Mouse (Mus musculus): ENCODE measurements at regions not wholly inside any gene's neighbourhood (a gene's known extent, or its start where the extent isn't known, plus 50 kb on each side); places are given as distances from the start of the nearest gene placed in this dataset.

- no peak overlapping the region for H3K4me2 ChIP-seq (replicated peaks; ENCODE audit: low read depth, low read length)
- H3K27ac ChIP-seq (ENCODE audit: low read depth, low read length): no peak overlapping the region
- WGBS: 86% methylated on average over 5 of the region's 5 CpGs
- ATAC-seq (ENCODE audit: low FRiP score, low TSS enrichment): no peak
- no peaks in the 10 kb centered on the region for H3K36me3 ChIP-seq (ENCODE audit: control insufficient read depth, insufficient read depth, low read length)
- H3K27me3 ChIP-seq (ENCODE audit: control insufficient read depth, insufficient read depth, low read length): no peaks in the 10 kb centered on the region
- no peak overlapping the region for H3K4me3 ChIP-seq (ENCODE audit: low read length)
- 0 out of 2 replicates have a peak, but pooled peaks cover 5% of the 10 kb centered on the region for H3K4me1 ChIP-seq (ENCODE audit: control insufficient read depth, insufficient read depth, low read length)
- no peak overlapping the region for H3K9ac ChIP-seq (ENCODE audit: low read depth, low read length)
- no peaks in the 10 kb centered on the region for H3K9me3 ChIP-seq (ENCODE audit: control insufficient read depth, low read length)
Measured at GRCm38 (mm10) chr2:72841367-72841766, 138.9 kb downstream of the Sp3 start.

GRCm38 (mm10) chr2:72843610-72844009, 136.6 kb downstream of the Sp3 start:
- H3K4me2 ChIP-seq (replicated peaks; ENCODE audit: low read depth, low read length): no peak overlapping the region
- no peaks in the 10 kb centered on the region for H3K9me3 ChIP-seq (ENCODE audit: control insufficient read depth, low read length)
- no peak overlapping the region for H3K27ac ChIP-seq (ENCODE audit: low read depth, low read length)
- H3K36me3 ChIP-seq (ENCODE audit: control insufficient read depth, insufficient read depth, low read length): no peaks in the 10 kb centered on the region
- 83% methylated on average over 2 of the region's 2 CpGs for WGBS
- no peaks in the 10 kb centered on the region for H3K27me3 ChIP-seq (ENCODE audit: control insufficient read depth, insufficient read depth, low read length)
- H3K4me3 ChIP-seq (ENCODE audit: low read length): no peak overlapping the region
- no peak overlapping the region for H3K9ac ChIP-seq (ENCODE audit: low read depth, low read length)
- no peaks in the 10 kb centered on the region for H3K4me1 ChIP-seq (ENCODE audit: control insufficient read depth, insufficient read depth, low read length)
- ATAC-seq (ENCODE audit: low FRiP score, low TSS enrichment): no peak

- Histone ChIP-seq H3K27me3 (ENCODE audit: control insufficient read depth, insufficient read depth, low read length) (no peaks in the 10 kb centered on the region), H3K9me3 (ENCODE audit: control insufficient read depth, low read length) (no peaks in the 10 kb centered on the region), H3K27ac (ENCODE audit: low read depth, low read length) (no peak overlapping the region), H3K9ac (ENCODE audit: low read depth, low read length) (no peak overlapping the region), H3K4me3 (ENCODE audit: low read length) (no peak overlapping the region), H3K4me2 (replicated peaks; ENCODE audit: low read depth, low read length) (no peak overlapping the region), H3K4me1 (ENCODE audit: control insufficient read depth, insufficient read depth, low read length) (no peaks in the 10 kb centered on the region), H3K36me3 (ENCODE audit: control insufficient read depth, insufficient read depth, low read length) (no peaks in the 10 kb centered on the region)
- 64% methylated on average over 12 of the region's 12 CpGs for WGBS
- no peak for ATAC-seq (ENCODE audit: low FRiP score, low TSS enrichment)
Measured at GRCm38 (mm10) chr2:72849441-72850192, 130.6 kb downstream of the Sp3 start.

GRCm38 (mm10) chr2:72852509-72852908, 127.7 kb downstream of the Sp3 start:
- Histone ChIP-seq H3K4me2 (replicated peaks; ENCODE audit: low read depth, low read length) (no peak overlapping the region), H3K27ac (ENCODE audit: low read depth, low read length) (no peak overlapping the region), H3K9ac (ENCODE audit: low read depth, low read length) (no peak overlapping the region), H3K9me3 (ENCODE audit: control insufficient read depth, low read length) (no peaks in the 10 kb centered on the region), H3K4me1 (ENCODE audit: control insufficient read depth, insufficient read depth, low read length) (no peaks in the 10 kb centered on the region), H3K36me3 (ENCODE audit: control insufficient read depth, insufficient read depth, low read length) (no peaks in the 10 kb centered on the region), H3K4me3 (ENCODE audit: low read length) (no peak overlapping the region), H3K27me3 (ENCODE audit: control insufficient read depth, insufficient read depth, low read length) (no peaks in the 10 kb centered on the region)
- WGBS: 81% methylated on average over 4 of the region's 4 CpGs
- ATAC-seq (ENCODE audit: low FRiP score, low TSS enrichment): no peak

- no peak overlapping the region for H3K4me2 ChIP-seq (replicated peaks; ENCODE audit: low read depth, low read length)
- H3K27ac ChIP-seq (ENCODE audit: low read depth, low read length): no peak overlapping the region
- H3K4me3 ChIP-seq (ENCODE audit: low read length): no peak overlapping the region
- no peaks in the 10 kb centered on the region for H3K36me3 ChIP-seq (ENCODE audit: control insufficient read depth, insufficient read depth, low read length)
- H3K27me3 ChIP-seq (ENCODE audit: control insufficient read depth, insufficient read depth, low read length): no peaks in the 10 kb centered on the region
- H3K9ac ChIP-seq (ENCODE audit: low read depth, low read length): no peak overlapping the region
- no peak for ATAC-seq (ENCODE audit: low FRiP score, low TSS enrichment)
- 77% methylated on average over 11 of the region's 11 CpGs for whole genome bisulfite sequencing
- no peaks in the 10 kb centered on the region for H3K4me1 ChIP-seq (ENCODE audit: control insufficient read depth, insufficient read depth, low read length)
- H3K9me3 ChIP-seq (ENCODE audit: control insufficient read depth, low read length): no peaks in the 10 kb centered on the region
Measured at GRCm38 (mm10) chr2:72855276-72855970, 124.8 kb downstream of the Sp3 start.

- H3K27ac ChIP-seq (ENCODE audit: low read depth, low read length): no peak overlapping the region
- no peaks in the 10 kb centered on the region for H3K36me3 ChIP-seq (ENCODE audit: control insufficient read depth, insufficient read depth, low read length)
- H3K9ac ChIP-seq (ENCODE audit: low read depth, low read length): no peak overlapping the region
- ATAC-seq (ENCODE audit: low FRiP score, low TSS enrichment): no peak
- no peak overlapping the region for H3K4me3 ChIP-seq (ENCODE audit: low read length)
- WGBS: 82% methylated on average over 13 of the region's 13 CpGs
- H3K4me1 ChIP-seq (ENCODE audit: control insufficient read depth, insufficient read depth, low read length): no peaks in the 10 kb centered on the region
- H3K27me3 ChIP-seq (ENCODE audit: control insufficient read depth, insufficient read depth, low read length): no peaks in the 10 kb centered on the region
- H3K4me2 ChIP-seq (replicated peaks; ENCODE audit: low read depth, low read length): no peak overlapping the region
- H3K9me3 ChIP-seq (ENCODE audit: control insufficient read depth, low read length): no peaks in the 10 kb centered on the region
Measured at GRCm38 (mm10) chr2:72855971-72856755, 124.1 kb downstream of the Sp3 start.

GRCm38 (mm10) chr2:72857377-72857776, 122.9 kb downstream of the Sp3 start:
- ATAC-seq (ENCODE audit: low FRiP score, low TSS enrichment): no peak
- Histone ChIP-seq H3K36me3 (ENCODE audit: control insufficient read depth, insufficient read depth, low read length) (no peaks in the 10 kb centered on the region), H3K27me3 (ENCODE audit: control insufficient read depth, insufficient read depth, low read length) (no peaks in the 10 kb centered on the region), H3K4me2 (replicated peaks; ENCODE audit: low read depth, low read length) (no peak overlapping the region), H3K4me1 (ENCODE audit: control insufficient read depth, insufficient read depth, low read length) (no peaks in the 10 kb centered on the region), H3K9me3 (ENCODE audit: control insufficient read depth, low read length) (no peaks in the 10 kb centered on the region), H3K9ac (ENCODE audit: low read depth, low read length) (no peak overlapping the region), H3K4me3 (ENCODE audit: low read length) (no peak overlapping the region), H3K27ac (ENCODE audit: low read depth, low read length) (no peak overlapping the region)
- WGBS: 93% methylated on average over 5 of the region's 5 CpGs

- Histone ChIP-seq H3K27me3 (ENCODE audit: control insufficient read depth, insufficient read depth, low read length) (no peaks in the 10 kb centered on the region), H3K4me3 (ENCODE audit: low read length) (no peak overlapping the region), H3K4me1 (ENCODE audit: control insufficient read depth, insufficient read depth, low read length) (no peaks in the 10 kb centered on the region), H3K27ac (ENCODE audit: low read depth, low read length) (no peak overlapping the region), H3K9ac (ENCODE audit: low read depth, low read length) (no peak overlapping the region), H3K36me3 (ENCODE audit: control insufficient read depth, insufficient read depth, low read length) (no peaks in the 10 kb centered on the region), H3K9me3 (ENCODE audit: control insufficient read depth, low read length) (no peaks in the 10 kb centered on the region), H3K4me2 (replicated peaks; ENCODE audit: low read depth, low read length) (no peak overlapping the region)
- no peak for ATAC-seq (ENCODE audit: low FRiP score, low TSS enrichment)
- 61% methylated on average over 19 of the region's 19 CpGs for WGBS
Measured at GRCm38 (mm10) chr2:72865462-72866365, 114.5 kb downstream of the Sp3 start.

Measured in kidney, embryonic 14.5 days (tissue).